Mouse (Mus musculus) forebrain, embryonic 10.5 days (tissue): ENCODE measurements around the gene Ankrd6. TPM values are rescaled to one million over a fixed set of nuclear protein-coding genes. Genes with fewer than 3 reads are reported as not detected.

ENCODE experiments used
- DNase-seq: peaks from one replicate; pipeline ENCODE4 v3.0.0-alpha.2; 2017; ENCODE audit warnings: low spot score; ENCODE audit errors: extremely low spot score
- H3K27ac ChIP-seq: fragments of 300-500 bp; sonication (generic); 2 replicates; pipeline ENCODE4 v1.5.1; 2016; ENCODE audit warnings: mild to moderate bottlenecking
- H3K27me3 ChIP-seq: fragments of 300-500 bp; sonication (generic); 2 replicates; pipeline ENCODE4 v1.6.1; 2016; ENCODE audit warnings: mild to moderate bottlenecking; ENCODE audit not compliant: poor library complexity, severe bottlenecking
- H3K36me3 ChIP-seq: fragments of 300-500 bp; sonication (generic); replicated peaks from 2 replicates; pipeline ENCODE4 v1.6.1; 2016; ENCODE audit warnings: mild to moderate bottlenecking, moderate library complexity
- H3K4me1 ChIP-seq: fragments of 300-500 bp; sonication (generic); 2 replicates; pipeline ENCODE4 v1.6.1; 2016
- H3K4me3 ChIP-seq: fragments of 300-500 bp; sonication (generic); 2 replicates; pipeline ENCODE4 v1.5.1; 2016; ENCODE audit warnings: mild to moderate bottlenecking, moderate library complexity
- H3K9me3 ChIP-seq: fragments of 300-500 bp; sonication (generic); 2 replicates; pipeline ENCODE4 v1.6.1; 2016; ENCODE audit warnings: mild to moderate bottlenecking, moderate library complexity
- WGBS: fragments of 180-500 bp; shearing (Covaris S2); methylation state at CpG from one replicate; pipeline ENCODE4 v1.1.7; 2016; 5-methylcytosine and 5-hydroxymethylcytosine counted together
- polyA plus RNA-seq: library from polyadenylated mRNA; unstranded; fragments of >200 nt; fragmentation: Nextera tagmentation; extraction: Ambion mirVana; gene quantifications from 2 replicates; pipeline ENCODE4 v1.2.1, GENCODE M21; 2016

The Ankrd6 gene
- polyA plus RNA-seq, 1 experiment from 2014 or later = 12.4 TPM

GRCm38 (mm10) chr4:32862011-32862750 lies 88.5 kb downstream of the Ankrd6 start:
- no peak overlapping the region for H3K4me3 ChIP-seq
- H3K27ac ChIP-seq = peak overlapping the region; percentile 51; the same call in 1 of the 2 replicates
- no peaks in the 10 kb centered on the region for H3K9me3 ChIP-seq
- H3K4me1 ChIP-seq = peaks cover 51% of the 10 kb centered on the region
- H3K36me3 ChIP-seq = no peaks in the 10 kb centered on the region
- DNase-seq = peak; percentile 39
- H3K27me3 ChIP-seq = peaks cover 62% of the 10 kb centered on the region
- 77% methylated on average over 15 of the region's 15 CpGs for WGBS

GRCm38 (mm10) chr4:32860184-32860965 lies 90.3 kb downstream of the Ankrd6 start:
- Histone ChIP-seq H3K9me3 (no peaks in the 10 kb centered on the region), H3K36me3 (no peaks in the 10 kb centered on the region), H3K4me1 (peaks cover 51% of the 10 kb centered on the region), H3K27ac (peak overlapping the region; percentile 48), H3K27me3 (peaks cover 46% of the 10 kb centered on the region), H3K4me3 (no peak overlapping the region)
- no peak for DNase-seq
- WGBS = 70% methylated on average over 18 of the region's 18 CpGs

DNA sequence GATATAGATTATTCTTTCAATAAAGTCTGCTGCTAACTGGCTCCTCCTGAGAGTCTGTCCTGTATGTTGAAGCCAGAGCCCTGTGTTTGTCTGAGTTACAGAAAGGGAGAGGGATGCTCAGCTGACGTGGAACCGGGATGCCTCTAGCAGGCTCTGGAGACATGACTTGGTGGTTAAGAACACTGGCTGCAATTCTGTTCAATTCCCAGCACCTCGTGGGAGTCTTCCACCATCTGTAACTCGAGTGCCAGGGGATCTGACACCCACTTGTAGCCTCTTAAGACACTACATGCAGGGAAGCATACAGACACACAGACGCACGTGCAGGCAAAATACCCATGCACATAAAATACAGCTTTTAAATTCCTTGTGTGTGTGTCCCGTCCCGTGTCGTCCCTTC lies 95.1 kb downstream of the Ankrd6 start:
- no peak for DNase-seq
- WGBS = 83% methylated on average over 9 of the region's 9 CpGs
- Histone ChIP-seq H3K4me3 (no peak overlapping the region), H3K36me3 (no peaks in the 10 kb centered on the region), H3K4me1 (peaks cover 18% of the 10 kb centered on the region), H3K27ac (no peak overlapping the region), H3K9me3 (no peaks in the 10 kb centered on the region), H3K27me3 (peaks cover 9% of the 10 kb centered on the region; the same call in 1 of the 2 replicates)

DNA sequence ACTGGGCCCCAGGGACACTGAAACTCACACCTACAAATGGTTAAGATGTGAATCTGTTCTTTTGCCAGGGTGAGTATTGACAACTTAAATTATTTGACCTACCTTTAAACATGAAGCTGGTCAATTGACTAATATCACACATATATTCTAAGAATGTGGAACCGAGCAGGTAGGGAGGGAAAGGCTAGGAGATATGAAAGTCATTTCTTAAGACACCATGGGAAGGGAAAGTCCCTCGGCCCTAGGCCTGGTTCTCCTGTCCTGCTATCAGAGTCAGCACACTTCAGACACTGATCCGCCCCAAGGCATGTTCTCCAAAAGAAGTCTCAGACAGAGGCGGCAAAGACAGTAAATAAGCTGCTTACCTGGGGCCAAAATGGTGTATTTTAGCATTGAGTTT lies 95.7 kb downstream of the Ankrd6 start:
- Histone ChIP-seq H3K36me3 (no peaks in the 10 kb centered on the region), H3K27ac (no peak overlapping the region), H3K4me3 (no peak overlapping the region), H3K9me3 (no peaks in the 10 kb centered on the region), H3K4me1 (peaks cover 12% of the 10 kb centered on the region), H3K27me3 (peaks cover 5% of the 10 kb centered on the region; the same call in 1 of the 2 replicates)
- WGBS = 87% methylated on average over 4 of the region's 4 CpGs
- DNase-seq = no peak

GRCm38 (mm10) chr4:32853609-32854188 lies 96.9 kb downstream of the Ankrd6 start:
- Histone ChIP-seq H3K4me1 (peaks cover 9% of the 10 kb centered on the region; the same call in 1 of the 2 replicates), H3K4me3 (no peak overlapping the region), H3K27ac (no peak overlapping the region), H3K36me3 (no peaks in the 10 kb centered on the region), H3K27me3 (no peaks in the 10 kb centered on the region), H3K9me3 (no peaks in the 10 kb centered on the region)
- WGBS = 83% methylated on average over 5 of the region's 5 CpGs
- no peak for DNase-seq

- WGBS = 89% methylated on average over 6 of the region's 6 CpGs
- Histone ChIP-seq H3K36me3 (no peaks in the 10 kb centered on the region), H3K4me3 (no peak overlapping the region), H3K4me1 (peaks cover 9% of the 10 kb centered on the region; the same call in 1 of the 2 replicates), H3K27me3 (no peaks in the 10 kb centered on the region), H3K27ac (no peak overlapping the region), H3K9me3 (no peaks in the 10 kb centered on the region)
- DNase-seq = no peak
Observed at GRCm38 (mm10) chr4:32852819-32853218, 97.8 kb downstream of the Ankrd6 start.

- H3K4me1 ChIP-seq = peaks cover 9% of the 10 kb centered on the region; the same call in 1 of the 2 replicates
- H3K4me3 ChIP-seq = no peak overlapping the region
- WGBS = 88% methylated on average over 8 of the region's 8 CpGs
- no peaks in the 10 kb centered on the region for H3K9me3 ChIP-seq
- no peaks in the 10 kb centered on the region for H3K27me3 ChIP-seq
- H3K36me3 ChIP-seq = no peaks in the 10 kb centered on the region
- DNase-seq = no peak
- H3K27ac ChIP-seq = no peak overlapping the region
Observed at GRCm38 (mm10) chr4:32852294-32852693, 98.3 kb downstream of the Ankrd6 start.

- Histone ChIP-seq H3K4me1 (peaks cover 9% of the 10 kb centered on the region; the same call in 1 of the 2 replicates), H3K27ac (no peak overlapping the region), H3K4me3 (no peak overlapping the region), H3K27me3 (no peaks in the 10 kb centered on the region), H3K9me3 (peaks cover 3% of the 10 kb centered on the region; the same call in 1 of the 2 replicates), H3K36me3 (no peaks in the 10 kb centered on the region)
- DNase-seq = no peak
- 88% methylated on average over 3 of the region's 3 CpGs for WGBS
Observed at GRCm38 (mm10) chr4:32838401-32838800, 112.2 kb downstream of the Ankrd6 start.

DNA sequence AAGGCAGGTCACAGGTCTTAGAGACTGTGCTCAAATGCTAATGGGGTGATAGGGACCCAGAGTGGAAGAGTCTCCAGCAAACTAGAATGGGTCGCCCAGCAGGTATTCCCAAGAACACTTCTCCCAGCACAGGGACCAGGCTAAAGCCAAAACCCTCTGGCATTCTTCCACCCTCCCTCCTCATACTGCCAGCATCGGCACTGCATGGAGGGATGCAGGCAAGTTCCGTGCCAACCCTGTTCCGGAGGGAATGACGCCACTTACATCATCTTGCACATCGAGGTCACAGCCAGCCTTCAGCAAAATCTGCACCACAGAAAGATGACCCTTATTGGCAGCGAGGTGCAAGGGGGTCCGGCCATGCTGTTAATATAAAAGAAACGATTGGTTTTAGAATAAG lies 114.6 kb downstream of the Ankrd6 start:
- no peak overlapping the region for H3K4me3 ChIP-seq
- WGBS = 89% methylated on average over 9 of the region's 9 CpGs
- peaks cover 3% of the 10 kb centered on the region; the same call in 1 of the 2 replicates for H3K9me3 ChIP-seq
- no peak overlapping the region for H3K27ac ChIP-seq
- H3K36me3 ChIP-seq = no peaks in the 10 kb centered on the region
- peaks cover 10% of the 10 kb centered on the region; the same call in 1 of the 2 replicates for H3K4me1 ChIP-seq
- H3K27me3 ChIP-seq = no peaks in the 10 kb centered on the region
- no peak for DNase-seq

DNA sequence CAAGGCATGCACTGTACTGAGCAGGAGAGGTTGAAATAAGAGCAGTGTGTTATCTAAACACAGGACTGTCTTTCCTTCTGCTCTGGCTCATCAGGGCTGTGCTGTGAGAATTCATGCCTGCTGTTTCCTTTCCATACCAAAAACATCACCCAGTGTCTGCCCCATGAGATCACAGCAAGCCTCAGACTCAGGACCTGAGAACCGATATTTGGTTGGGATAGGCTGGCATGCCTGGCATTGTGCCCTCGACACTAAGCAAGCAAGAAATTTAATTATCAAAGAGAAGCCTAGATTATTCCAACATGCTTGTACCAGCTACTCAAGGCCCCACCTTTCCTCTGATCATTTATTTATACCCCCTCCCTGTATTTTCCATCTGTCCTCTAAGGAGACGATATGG lies 116.1 kb downstream of the Ankrd6 start:
- no peaks in the 10 kb centered on the region for H3K36me3 ChIP-seq
- H3K4me1 ChIP-seq = peaks cover 11% of the 10 kb centered on the region
- H3K27me3 ChIP-seq = no peaks in the 10 kb centered on the region
- WGBS = 89% methylated on average over 3 of the region's 3 CpGs
- DNase-seq = no peak
- H3K4me3 ChIP-seq = peak overlapping the region; percentile 47; the same call in 1 of the 2 replicates
- peaks cover 2% of the 10 kb centered on the region; the same call in 1 of the 2 replicates for H3K9me3 ChIP-seq
- no peak overlapping the region for H3K27ac ChIP-seq

- H3K27ac ChIP-seq = peak overlapping the region; percentile 59; the same call in 1 of the 2 replicates
- H3K36me3 ChIP-seq = no peaks in the 10 kb centered on the region
- H3K27me3 ChIP-seq = no peaks in the 10 kb centered on the region
- DNase-seq = no peak
- H3K9me3 ChIP-seq = no peaks in the 10 kb centered on the region
- H3K4me1 ChIP-seq = peaks cover 20% of the 10 kb centered on the region
- H3K4me3 ChIP-seq = peak overlapping the region; percentile 47
- WGBS = 51% methylated on average over 17 of the region's 17 CpGs
Observed at GRCm38 (mm10) chr4:32833494-32834282, 117.0 kb downstream of the Ankrd6 start.

DNA sequence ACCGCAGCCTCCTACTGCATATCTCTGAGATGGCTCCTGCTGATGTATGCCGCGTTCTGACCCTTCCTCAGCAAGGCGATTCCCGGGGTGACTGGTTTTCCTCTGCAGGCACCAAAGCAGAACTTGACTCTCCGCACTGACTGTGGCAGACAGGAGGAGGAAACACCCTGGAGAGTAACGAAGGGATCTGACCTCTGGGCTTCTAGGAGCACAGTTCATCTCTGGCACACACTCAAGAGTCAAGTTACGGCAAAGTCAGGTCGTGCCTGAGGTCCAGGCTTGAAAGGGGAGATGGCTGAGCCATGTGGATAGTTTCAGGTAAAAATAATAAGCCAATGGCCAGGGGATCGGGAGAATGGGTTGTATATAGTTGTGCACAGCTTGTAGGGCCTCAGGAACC lies 121.3 kb downstream of the Ankrd6 start:
- no peaks in the 10 kb centered on the region for H3K36me3 ChIP-seq
- DNase-seq = no peak
- no peaks in the 10 kb centered on the region for H3K9me3 ChIP-seq
- no peaks in the 10 kb centered on the region for H3K27me3 ChIP-seq
- H3K4me3 ChIP-seq = no peak overlapping the region
- 65% methylated on average over 10 of the region's 10 CpGs for WGBS
- H3K27ac ChIP-seq = no peak overlapping the region
- H3K4me1 ChIP-seq = peaks cover 26% of the 10 kb centered on the region
